ENCODE assay signal across 13 mouse cellular contexts in genomic region chr9:22962269-22962815, GRCm38 (mm10).
DNase-seq lines count a peak whose midpoint lies in the region; ATAC-seq and TF ChIP-seq lines count a peak whose summit lies in the region.
"Had no signal": no experiment of that assay in that cellular context is flagged by ENCODE, and none has a peak within 500 bp of the region (broad histone marks: within the 10 kb centered on the region; RNA-seq: fewer than 3 reads in every experiment).

No protein-coding gene starts in this region.

- TF ChIP-seq POLR2A in cortical plate, adult 2 months (IDR thresholded peaks at IDR 0.05; ENCODE audit: extremely low read depth, insufficient read depth, low read length) = no peak

- no peak overlapping the region for H3K4me3 ChIP-seq in forebrain, embryonic 10.5 days
- no peak overlapping the region for H3K4me3 ChIP-seq in forebrain, embryonic 12.5 days (replicated peaks)
- H3K4me3 ChIP-seq in cortical plate, adult 2 months (ENCODE audit: insufficient read depth, low read length) = no peak overlapping the region
- H3K4me3 ChIP-seq: erythroblast, embryonic 14.5 days; intestine, embryonic 15.5 days; left cerebral cortex, adult 2 months had no signal

- no peak overlapping the region for H3K9ac ChIP-seq in forebrain, embryonic 12.5 days
- H3K9ac ChIP-seq: intestine, embryonic 15.5 days had no signal

- DNase-seq in forebrain, embryonic 10.5 days (ENCODE audit: extremely low spot score, low spot score) = no peak
- DNase-seq in mesoderm, embryonic 11.5 days (ENCODE audit: low read depth, low spot score) = peak; percentile 78
- no peak for DNase-seq in adrenal gland, postnatal 4 days (ENCODE audit: low spot score in 2 of 2)
- no peak for DNase-seq in gastrocnemius, adult 8-10 months (ENCODE audit: low spot score in 2 of 2)
- no peak for DNase-seq in yolk sac, embryonic 10.5 days (ENCODE audit: low spot score)
- DNase-seq: cerebellum, adult 9-10 months; kidney, postnatal 36 days had no signal

- no peak for ATAC-seq in forebrain, embryonic 12.5 days (ENCODE audit: low FRiP score)
- ATAC-seq in hematopoietic stem cell, adult 5-6 weeks (replicated peaks in 1 of 2; ENCODE audit: insufficient read depth in 1 of 2, low FRiP score in 2 of 2, low TSS enrichment in 1 of 2, low read depth in 1 of 2, poor library complexity in 2 of 2, severe bottlenecking in 2 of 2) = peak; percentile 46 to 66; a peak in 3 of 4 replicates
- ATAC-seq: intestine, embryonic 15.5 days had no signal

- TF ChIP-seq CTCF in cortical plate, adult 2 months (IDR thresholded peaks at IDR 0.05; ENCODE audit: extremely low read depth, insufficient read depth, low read length) = no peak

- 63% methylated on average over 7 of the region's 7 CpGs for WGBS in forebrain, embryonic 10.5 days
- 64% methylated on average over 7 of the region's 7 CpGs for WGBS in forebrain, embryonic 12.5 days

- H3K36me3 ChIP-seq in forebrain, embryonic 10.5 days (replicated peaks) = no peaks in the 10 kb centered on the region
- no peaks in the 10 kb centered on the region for H3K36me3 ChIP-seq in forebrain, embryonic 12.5 days (replicated peaks)
- H3K36me3 ChIP-seq: intestine, embryonic 15.5 days had no signal

- no peaks in the 10 kb centered on the region for H3K9me3 ChIP-seq in forebrain, embryonic 10.5 days
- H3K9me3 ChIP-seq in forebrain, embryonic 12.5 days = no peaks in the 10 kb centered on the region
- H3K9me3 ChIP-seq: intestine, embryonic 15.5 days had no signal

- H3K4me2 ChIP-seq in forebrain, embryonic 12.5 days = no peak overlapping the region
- H3K4me2 ChIP-seq: intestine, embryonic 15.5 days had no signal

- H3K27ac ChIP-seq in forebrain, embryonic 10.5 days = peak overlapping the region; percentile 56; the same call in 1 of the 2 replicates
- H3K27ac ChIP-seq in forebrain, embryonic 12.5 days = no peak overlapping the region
- peak overlapping the region; percentile 35; the same call in 1 of the 2 replicates for H3K27ac ChIP-seq in cortical plate, adult 2 months (ENCODE audit: insufficient read depth, low read length)
- H3K27ac ChIP-seq: intestine, embryonic 15.5 days; left cerebral cortex, adult 2 months had no signal

- 0 out of 2 replicates have a peak, but pooled peaks cover 2% of the 10 kb centered on the region for H3K4me1 ChIP-seq in forebrain, embryonic 10.5 days
- H3K4me1 ChIP-seq in forebrain, embryonic 12.5 days = no peaks in the 10 kb centered on the region
- H3K4me1 ChIP-seq in cortical plate, adult 2 months (ENCODE audit: control insufficient read depth, insufficient read depth, low read length) = no peaks in the 10 kb centered on the region
- H3K4me1 ChIP-seq: intestine, embryonic 15.5 days had no signal

- H3K27me3 ChIP-seq in forebrain, embryonic 10.5 days (ENCODE audit: poor library complexity, severe bottlenecking) = no peaks in the 10 kb centered on the region
- no peaks in the 10 kb centered on the region for H3K27me3 ChIP-seq in forebrain, embryonic 12.5 days
- H3K27me3 ChIP-seq: intestine, embryonic 15.5 days had no signal
